Mouse (Mus musculus): ENCODE data around the gene Olfr875. TPM values are rescaled to one million over a fixed set of nuclear protein-coding genes. Genes with fewer than 3 reads are reported as not detected.

The Olfr875 gene
- polyA plus RNA-seq (2014; fragmentation: Illumina TruSeq; extraction: RNeasy Lipid Tissue Mini Kit (QIAGEN cat#74804); ENCODE audit: low read depth, low replicate concordance), result not detected

DNA sequence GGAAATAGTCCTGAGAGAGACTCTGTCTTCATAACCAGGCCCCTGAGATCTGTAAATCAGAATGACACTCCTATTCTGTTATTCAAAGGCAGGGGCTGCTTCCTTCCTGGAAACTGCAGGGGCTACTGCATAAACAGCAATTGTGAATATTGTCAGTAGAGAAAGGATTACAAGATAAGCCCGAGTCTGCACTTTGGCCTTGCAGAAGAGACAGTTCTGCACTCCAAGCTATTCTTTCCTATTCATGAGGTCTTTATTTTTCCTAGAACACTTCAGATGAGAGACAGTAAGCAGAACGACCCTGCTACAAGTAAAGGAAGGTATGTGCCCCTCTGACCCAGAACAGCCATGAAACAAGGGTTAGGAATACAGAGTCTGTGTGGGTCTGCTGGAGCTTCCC lies at the start of gene Olfr875:
Gene Olfr875, plus strand, starts transcription at position 99 of the 400 bp plus-strand sequence.

GRCm38 (mm10) chr9:37744806-37745205 lies 26.9 kb upstream of the Olfr875 start, which contains the start of gene Olfr874:
Gene Olfr874 (plus strand): TSS chr9:37745106.

GRCm38 (mm10) chr9:37802731-37803130 lies 31.1 kb downstream of the Olfr875 start, which contains the start of gene Olfr876:
Gene Olfr876 (plus strand): TSS chr9:37803031.

Other genes with a start within 250 kb of the Olfr875 start
- gene Esam, start 243.8 kb upstream of the Olfr875 start, polyA plus RNA-seq (2014; fragmentation: Illumina TruSeq; extraction: RNeasy Lipid Tissue Mini Kit (QIAGEN cat#74804); ENCODE audit: low read depth, low replicate concordance), result 53.7 TPM
- 14.4 TPM for gene Vsig2, start 232.6 kb upstream of the Olfr875 start, polyA plus RNA-seq (2014; fragmentation: Illumina TruSeq; extraction: RNeasy Lipid Tissue Mini Kit (QIAGEN cat#74804); ENCODE audit: low read depth, low replicate concordance)
- gene Nrgn, start 219.0 kb upstream of the Olfr875 start, polyA plus RNA-seq (2014; fragmentation: Illumina TruSeq; extraction: RNeasy Lipid Tissue Mini Kit (QIAGEN cat#74804); ENCODE audit: low read depth, low replicate concordance), result 21.5 TPM
- 19.3 TPM for gene Siae, start 216.2 kb upstream of the Olfr875 start, polyA plus RNA-seq (2014; fragmentation: Illumina TruSeq; extraction: RNeasy Lipid Tissue Mini Kit (QIAGEN cat#74804); ENCODE audit: low read depth, low replicate concordance)
- gene Spa17, start 158.1 kb upstream of the Olfr875 start, polyA plus RNA-seq (2014; fragmentation: Illumina TruSeq; extraction: RNeasy Lipid Tissue Mini Kit (QIAGEN cat#74804); ENCODE audit: low read depth, low replicate concordance), result 56.0 TPM
- gene Tbrg1, start 114.5 kb upstream of the Olfr875 start, polyA plus RNA-seq (2014; fragmentation: Illumina TruSeq; extraction: RNeasy Lipid Tissue Mini Kit (QIAGEN cat#74804); ENCODE audit: low read depth, low replicate concordance), result 84.2 TPM
- gene Panx3, start 102.6 kb upstream of the Olfr875 start, polyA plus RNA-seq (2014; fragmentation: Illumina TruSeq; extraction: RNeasy Lipid Tissue Mini Kit (QIAGEN cat#74804); ENCODE audit: low read depth, low replicate concordance), result not detected
- not detected for gene Olfr160, start 55.6 kb upstream of the Olfr875 start, polyA plus RNA-seq (2014; fragmentation: Illumina TruSeq; extraction: RNeasy Lipid Tissue Mini Kit (QIAGEN cat#74804); ENCODE audit: low read depth, low replicate concordance)
- not detected for gene Olfr874, start 26.8 kb upstream of the Olfr875 start, polyA plus RNA-seq (2014; fragmentation: Illumina TruSeq; extraction: RNeasy Lipid Tissue Mini Kit (QIAGEN cat#74804); ENCODE audit: low read depth, low replicate concordance)
- not detected for gene Olfr876, start 31.2 kb downstream of the Olfr875 start, polyA plus RNA-seq (2014; fragmentation: Illumina TruSeq; extraction: RNeasy Lipid Tissue Mini Kit (QIAGEN cat#74804); ENCODE audit: low read depth, low replicate concordance)
- not detected for gene Olfr877, start 82.4 kb downstream of the Olfr875 start, polyA plus RNA-seq (2014; fragmentation: Illumina TruSeq; extraction: RNeasy Lipid Tissue Mini Kit (QIAGEN cat#74804); ENCODE audit: low read depth, low replicate concordance)
- gene Olfr145, start 124.9 kb downstream of the Olfr875 start, polyA plus RNA-seq (2014; fragmentation: Illumina TruSeq; extraction: RNeasy Lipid Tissue Mini Kit (QIAGEN cat#74804); ENCODE audit: low read depth, low replicate concordance), result not detected
- not detected for gene Olfr878, start 146.0 kb downstream of the Olfr875 start, polyA plus RNA-seq (2014; fragmentation: Illumina TruSeq; extraction: RNeasy Lipid Tissue Mini Kit (QIAGEN cat#74804); ENCODE audit: low read depth, low replicate concordance)
- gene Olfr881, start 220.0 kb downstream of the Olfr875 start, polyA plus RNA-seq (2014; fragmentation: Illumina TruSeq; extraction: RNeasy Lipid Tissue Mini Kit (QIAGEN cat#74804); ENCODE audit: low read depth, low replicate concordance), result not detected

Measured in adipose tissue, adult 10 weeks (tissue).